Mouse (Mus musculus) megakaryocyte, adult 5-6 weeks (primary cell): Measurements from ENCODE around the gene Gsdma2. TPM values are rescaled to one million over a fixed set of nuclear protein-coding genes. Genes with fewer than 3 reads are reported as not detected.
"Not testable (repeated sequence)": the region's sequence is repeated elsewhere in the genome, so short reads cannot be mapped to it uniquely, and the experiment has no call there.

Experiments used
- ATAC-seq: 2 replicates; pipeline ENCODE4 v1.8.0; 2016; ENCODE audit warnings: mild to moderate bottlenecking, inconsistent platforms; ENCODE audit not compliant: poor library complexity, severe bottlenecking
- total RNA-seq, 2 experiments: library from RNA; stranded (forward) in 1 of 2; stranded (reverse) in 1 of 2; fragments of 153-499, 151-499 nt in 1 of 2; fragments of 221-1000, 200-1000 nt in 1 of 2; gene quantifications; 2 replicates each; pipeline versions ENCODE4 v1.2.3 to v1.2.4; 2015 to 2017

Gsdma2 gene
- total RNA-seq (2015), result not detected in 2 replicates
- not detected in 2 replicates for total RNA-seq (2017)

DNA sequence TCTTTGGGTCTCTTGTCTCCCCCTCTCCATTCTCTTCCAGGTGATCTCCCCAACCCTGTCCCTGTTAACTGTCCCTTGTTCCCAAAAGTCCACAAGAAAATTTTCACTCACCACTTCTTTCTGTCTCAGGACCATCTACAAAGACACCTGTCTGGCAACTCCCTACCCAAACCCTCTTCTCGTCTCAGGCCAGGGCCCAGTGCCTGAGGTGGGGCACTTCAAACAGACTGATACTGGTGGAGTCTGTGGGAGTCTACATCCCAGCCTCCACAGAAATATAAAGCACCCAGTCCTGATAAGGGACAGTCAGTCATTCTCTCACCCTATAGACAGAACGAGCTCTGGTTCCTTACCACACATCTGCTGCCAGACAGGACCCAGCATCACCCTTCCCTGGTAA, at the start of gene Gsdma2:
Gene Gsdma2 (plus strand): TSS at position 301 of the 400 bp plus-strand sequence.
- ATAC-seq, result no peak

DNA sequence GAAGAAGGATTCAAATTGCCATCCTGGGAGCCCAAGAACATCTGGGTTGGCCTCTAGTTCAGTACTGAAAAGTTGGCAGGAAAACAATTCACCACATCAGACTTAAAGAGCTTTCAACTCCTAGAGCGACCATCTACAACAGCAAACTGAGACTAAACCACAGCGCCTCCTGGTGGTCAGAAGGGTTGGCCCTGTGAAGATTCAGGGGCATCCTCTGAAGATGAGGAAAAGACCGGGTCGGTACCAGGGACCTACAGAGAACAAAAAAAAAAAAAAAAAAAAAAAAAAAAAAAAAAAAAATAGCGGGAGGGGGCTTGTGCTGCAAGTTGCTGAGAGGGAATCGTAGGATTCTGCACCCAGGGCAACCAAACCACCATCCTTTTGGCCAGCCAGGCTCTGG, 49.2 kb upstream of the Gsdma2 start:
- ATAC-seq, result peak; percentile 77

DNA sequence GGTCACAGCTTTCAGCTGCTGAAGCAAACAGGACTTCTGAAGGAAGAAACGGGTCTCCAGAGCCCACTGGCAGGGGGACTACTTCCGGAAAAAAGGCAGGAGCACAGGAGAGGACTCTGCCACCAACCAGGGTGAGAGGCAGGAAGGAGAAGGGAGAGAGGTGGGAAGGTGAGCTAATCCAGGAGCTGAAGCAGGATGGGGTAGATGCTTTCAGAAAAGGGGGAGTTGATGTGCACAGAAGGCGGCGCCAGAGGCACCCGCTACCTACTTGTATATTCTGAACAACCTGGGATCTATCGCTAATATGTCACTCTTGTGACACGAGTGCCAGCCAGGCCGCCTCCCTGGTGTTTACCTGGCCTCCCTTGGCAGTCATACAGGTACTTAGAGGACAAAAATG, 48.6 kb upstream of the Gsdma2 start, which contains the start of gene Lrrc3c:
Gene Lrrc3c (plus strand): TSS at position 301 of the 400 bp plus-strand sequence.
- no peak for ATAC-seq

DNA sequence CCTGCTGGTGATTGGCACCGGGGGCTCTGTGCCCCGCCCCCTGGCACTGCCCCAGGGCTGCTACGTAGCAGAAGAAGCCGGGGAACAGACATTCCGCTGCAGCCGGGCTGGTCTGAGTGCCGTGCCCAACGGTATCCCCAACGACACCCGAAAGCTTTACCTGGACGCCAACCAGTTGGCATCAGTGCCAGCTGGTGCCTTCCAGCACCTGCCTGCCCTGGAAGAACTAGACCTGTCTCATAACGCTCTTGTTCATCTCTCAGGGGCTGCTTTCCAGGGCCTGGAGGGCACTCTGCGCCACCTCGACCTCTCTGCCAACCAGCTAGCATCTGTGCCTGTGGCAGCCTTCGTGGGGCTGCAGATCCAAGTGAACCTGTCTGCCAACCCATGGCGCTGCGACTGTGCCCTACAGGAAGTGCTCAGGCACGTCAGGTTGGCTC, 47.7 kb upstream of the Gsdma2 start:
- no peak for ATAC-seq

DNA sequence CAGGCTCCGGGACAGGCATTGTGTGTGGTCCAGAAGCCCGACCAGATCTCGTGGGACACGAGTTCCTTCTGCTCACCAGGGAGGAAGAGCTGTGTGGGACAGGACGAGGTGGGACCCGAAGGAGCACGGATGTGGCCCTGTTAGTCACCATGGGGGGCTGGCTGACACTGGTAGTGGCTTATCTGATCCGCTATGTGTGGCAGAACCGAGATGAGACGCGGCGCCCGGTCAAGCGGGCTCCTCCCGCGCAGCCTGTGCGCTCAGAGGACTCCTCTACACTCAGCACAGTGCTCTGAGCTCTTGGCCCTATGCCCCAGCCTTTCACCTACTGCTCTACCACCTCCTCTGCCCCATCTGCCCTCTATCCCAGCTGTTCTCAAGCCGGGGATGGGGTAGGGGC, 47.3 kb upstream of the Gsdma2 start:
- ATAC-seq, result no peak

DNA sequence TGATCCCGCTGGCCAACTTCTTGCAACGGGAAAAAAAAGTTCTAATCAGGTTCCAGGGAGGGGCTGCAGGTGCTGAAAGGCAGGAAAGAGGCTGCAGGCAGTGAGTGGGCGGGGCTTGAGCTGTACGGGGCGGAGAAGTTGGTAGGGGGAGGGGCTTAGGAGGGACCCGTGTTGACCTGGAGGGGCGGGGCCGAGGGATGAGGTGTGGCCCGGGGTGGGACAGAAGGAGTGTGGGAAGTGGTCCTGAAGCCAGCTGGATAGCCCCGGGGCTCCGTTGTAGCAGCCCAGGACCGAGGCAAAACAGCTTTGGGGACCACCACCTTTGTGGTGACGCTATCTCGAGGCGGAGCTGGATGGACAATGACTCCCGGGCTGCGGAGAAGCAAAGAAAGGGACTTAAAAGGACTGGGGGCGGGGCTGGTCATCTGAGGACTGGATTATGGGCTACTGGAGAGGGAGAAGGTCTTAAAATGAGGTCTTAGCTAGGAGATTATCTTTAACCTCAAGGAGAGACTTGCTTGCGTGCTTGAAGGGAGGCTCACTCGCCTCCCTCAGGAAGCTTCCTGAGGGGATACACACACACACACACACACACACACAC, 44.4 kb upstream of the Gsdma2 start:
- no peak for ATAC-seq

DNA sequence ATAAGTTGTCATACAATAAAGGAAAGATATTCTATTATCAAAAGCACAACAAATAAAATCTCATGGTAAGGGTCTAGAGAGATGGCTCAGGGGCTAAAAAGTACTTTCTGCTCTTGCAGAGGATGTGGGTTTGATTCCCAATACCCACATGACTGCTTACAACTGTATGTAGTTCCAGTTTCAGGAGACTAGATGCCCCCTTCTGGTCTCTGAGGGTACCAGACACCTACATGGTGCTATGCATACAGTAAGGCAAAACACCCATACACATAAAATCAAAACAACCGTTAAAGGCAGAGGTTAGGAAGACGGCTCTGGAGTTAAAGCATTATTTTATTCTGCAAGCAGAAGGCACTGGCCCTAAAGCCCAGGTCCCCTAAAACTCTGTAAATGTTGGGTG, 42.6 kb upstream of the Gsdma2 start:
- ATAC-seq, result no peak

DNA sequence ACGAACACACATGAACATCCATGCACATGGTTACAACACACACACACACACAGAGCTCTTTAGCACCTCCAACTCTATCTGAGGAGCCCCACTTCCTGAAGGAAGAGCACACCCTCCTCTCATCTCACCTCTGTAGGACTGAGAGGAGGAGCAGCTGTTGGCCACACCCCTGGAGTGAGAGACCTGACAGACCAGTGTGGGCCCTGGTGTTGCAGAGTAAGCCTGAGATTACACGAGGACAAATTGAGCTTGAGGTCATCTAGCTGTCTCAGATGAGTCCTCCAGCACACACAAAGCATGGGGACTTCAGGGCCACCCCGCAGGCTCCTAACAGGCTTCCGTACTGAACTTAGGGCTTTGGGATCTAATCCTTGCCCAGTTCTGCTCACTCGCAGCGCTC, 41.6 kb upstream of the Gsdma2 start:
- not testable (repeated sequence) for ATAC-seq

DNA sequence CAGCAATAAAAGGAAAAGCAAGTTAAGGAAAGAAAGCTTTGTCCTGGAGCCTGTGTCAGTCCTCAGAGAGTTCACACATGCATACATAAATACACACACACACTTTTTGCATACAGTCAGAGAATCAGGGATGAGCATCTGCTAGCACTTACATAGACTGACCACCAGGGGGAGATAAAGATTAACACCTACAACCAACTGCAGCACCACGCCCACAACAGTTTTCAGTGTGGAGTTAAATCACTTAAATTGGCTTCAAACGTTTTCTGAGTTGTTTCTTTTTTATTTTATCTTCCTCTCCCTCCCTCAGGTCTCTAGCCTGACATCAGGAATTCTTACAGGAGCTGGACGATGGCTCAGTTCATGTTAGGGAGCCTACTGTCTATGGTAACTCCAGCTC, 39.8 kb upstream of the Gsdma2 start:
- peak; percentile 80 for ATAC-seq

DNA sequence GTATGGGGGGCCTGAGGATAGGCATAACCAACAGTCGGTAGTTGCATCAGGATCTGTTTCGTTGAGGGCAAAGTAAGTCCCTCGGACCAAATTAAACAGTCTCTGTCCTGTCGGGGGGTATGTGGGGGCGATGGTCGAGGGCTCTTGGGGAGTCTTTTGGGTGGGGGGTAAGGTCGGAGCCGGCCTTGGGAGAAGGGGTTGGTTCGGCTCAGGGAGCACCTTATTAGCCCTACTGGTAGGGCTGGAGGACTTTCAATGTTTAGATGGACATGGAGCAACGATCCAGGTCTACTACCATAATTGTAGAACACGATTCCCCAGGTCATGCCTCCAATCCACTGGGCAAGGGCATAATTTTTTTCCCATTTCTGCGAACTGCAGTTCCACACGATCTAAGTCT, 25.8 kb upstream of the Gsdma2 start:
- ATAC-seq, result no peak

DNA sequence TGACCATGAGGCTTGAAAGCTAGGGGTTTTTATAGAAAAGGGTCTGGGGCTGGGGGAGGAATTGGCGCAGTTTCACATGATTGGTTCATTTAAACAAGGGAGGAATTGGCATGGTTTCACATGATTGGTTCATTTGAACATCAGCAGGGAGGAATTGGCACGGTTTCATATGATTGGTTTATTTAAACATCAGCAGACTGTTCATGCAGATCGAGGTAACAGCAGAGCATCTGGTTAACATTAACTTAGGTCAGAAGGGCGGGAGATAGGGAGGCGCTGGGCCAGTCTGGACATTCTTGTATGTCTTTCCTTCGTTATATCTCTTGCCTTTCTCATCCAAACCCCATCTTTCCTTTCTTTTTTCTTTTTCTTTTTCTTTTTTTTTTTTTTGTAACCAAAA, 22.6 kb upstream of the Gsdma2 start:
- ATAC-seq, result not testable (repeated sequence)

DNA sequence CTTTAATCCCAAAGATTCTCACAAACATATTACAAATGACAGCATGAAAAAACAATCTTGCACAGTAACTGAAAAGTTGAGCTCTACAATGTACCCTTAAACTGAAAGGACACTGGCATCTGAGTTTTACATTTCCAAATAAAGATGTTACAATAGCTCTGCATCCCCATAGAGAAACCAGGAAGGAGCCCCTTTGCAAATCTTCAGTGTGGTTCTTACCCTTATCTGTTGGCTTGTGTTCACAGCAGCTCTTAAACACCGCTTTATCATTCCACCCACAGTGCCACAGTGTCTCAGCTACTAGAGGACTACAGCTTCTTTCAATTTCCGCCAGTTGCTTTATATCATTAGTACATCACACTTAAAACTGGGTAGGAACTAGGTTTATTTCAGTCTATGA, 22.2 kb upstream of the Gsdma2 start:
- not testable (repeated sequence) for ATAC-seq

DNA sequence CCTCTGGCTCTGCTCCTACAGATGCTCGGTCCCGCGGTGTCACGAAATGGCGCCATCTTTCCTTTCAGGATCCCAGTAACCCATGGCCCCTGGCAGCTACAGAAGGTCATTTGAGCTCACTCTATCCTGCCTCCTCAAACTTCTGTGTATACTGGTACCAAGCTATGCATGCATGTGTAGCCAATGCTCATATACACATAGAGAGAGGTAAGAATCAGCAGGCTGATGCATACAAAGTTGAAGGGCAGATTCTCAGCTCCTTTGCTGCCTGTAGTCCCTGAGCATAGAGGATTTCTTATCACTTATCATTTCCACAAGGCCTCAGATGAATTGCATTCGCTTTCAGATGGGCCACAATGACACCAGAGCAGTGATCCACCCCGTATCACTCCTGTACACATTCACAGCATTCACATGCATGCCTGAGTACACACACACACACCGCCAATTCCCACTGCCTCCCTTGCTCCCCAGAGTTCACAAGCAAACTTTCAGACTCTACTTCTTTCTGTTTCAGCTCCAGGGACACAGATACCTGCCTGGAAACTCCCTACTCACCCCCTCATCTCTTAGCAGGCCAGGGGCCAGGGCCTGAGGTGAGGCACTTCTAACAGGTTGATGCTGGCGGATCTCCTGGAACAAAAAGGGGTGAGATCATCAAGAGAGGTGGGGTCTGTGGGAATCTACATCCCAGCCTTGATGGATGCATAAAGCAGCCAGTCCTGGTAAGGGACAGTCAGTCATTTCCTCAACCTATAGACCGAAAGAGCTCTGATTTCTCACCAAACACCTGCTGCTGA, 20.7 kb upstream of the Gsdma2 start, which contains the start of the genes Gm12355 and Gsdma3:
Gene Gm12355 (minus strand): TSS at position 51 of the 800 bp plus-strand sequence.
Gene Gsdma3 (plus strand): TSS at position 750 of the 800 bp plus-strand sequence.
- ATAC-seq, result no peak

DNA sequence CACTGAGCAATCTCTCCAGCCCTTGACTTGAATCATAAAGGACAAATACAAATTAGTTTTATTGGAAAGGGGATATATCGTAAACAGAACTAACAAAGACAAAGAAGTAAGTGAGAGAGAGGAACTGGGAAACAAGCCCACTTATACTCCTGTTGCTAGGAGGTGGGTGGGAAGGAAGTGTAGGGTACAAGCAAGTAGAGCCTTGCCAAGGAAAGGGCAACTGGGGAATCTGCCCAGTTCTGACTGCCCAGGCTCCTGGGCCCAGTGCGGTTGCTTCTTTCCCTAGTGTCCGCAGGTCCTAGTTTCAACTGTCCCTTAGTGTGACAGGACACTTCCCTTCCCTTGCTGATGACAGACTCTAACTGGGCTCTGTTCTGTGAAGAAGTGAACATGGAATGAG, 17.9 kb upstream of the Gsdma2 start:
- no peak for ATAC-seq

DNA sequence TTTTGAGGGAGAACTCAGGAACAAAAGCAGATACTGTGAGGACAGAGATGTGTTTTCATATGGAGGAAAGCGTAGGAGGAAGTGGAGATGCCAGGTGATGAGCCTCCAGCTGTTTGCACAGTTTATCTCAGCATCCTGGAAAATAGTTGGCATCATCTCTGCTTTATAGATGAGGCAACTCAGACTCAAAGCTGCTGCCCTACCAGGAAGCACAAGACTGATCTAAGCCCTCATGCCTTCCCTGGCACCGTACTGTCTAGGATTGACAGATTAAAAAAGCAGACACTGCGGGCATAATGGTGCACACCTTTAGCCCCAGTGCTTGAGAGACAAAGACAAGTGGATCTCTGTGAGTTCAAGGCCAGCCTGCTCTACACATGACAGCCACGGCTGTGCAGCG, 15.9 kb upstream of the Gsdma2 start:
- no peak for ATAC-seq

DNA sequence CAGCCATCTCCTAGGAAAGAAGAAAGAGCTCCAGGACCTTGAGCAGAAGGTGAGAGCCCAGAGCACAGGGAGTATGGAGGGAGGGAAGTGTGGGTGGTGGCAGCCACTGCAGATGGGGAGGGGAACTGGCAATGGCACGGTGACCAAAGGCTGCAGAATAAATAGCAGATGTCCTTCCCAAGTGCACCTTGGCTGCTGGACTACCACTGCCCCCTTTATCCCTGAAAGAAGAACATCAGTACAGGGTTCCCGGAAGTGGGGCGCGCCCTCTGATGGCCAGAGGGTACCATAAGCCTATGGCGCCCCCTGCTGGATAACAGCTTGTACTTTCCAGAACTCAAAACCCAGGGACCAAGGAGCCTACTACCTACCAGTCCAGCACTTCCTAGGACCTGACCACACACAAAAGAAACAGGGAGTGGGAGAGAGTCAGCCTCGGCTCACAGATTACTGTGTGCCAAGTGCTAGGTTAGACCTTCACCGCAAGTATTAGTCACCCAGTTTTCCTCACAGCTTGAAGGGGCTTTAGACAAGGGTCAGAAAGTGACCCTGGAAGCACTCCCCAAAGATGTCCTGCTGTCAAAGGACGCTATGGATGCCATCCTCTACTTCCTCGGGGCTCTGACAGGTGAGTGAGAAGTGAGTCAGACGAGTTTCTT, 11.1 kb upstream of the Gsdma2 start:
- ATAC-seq, result peak; percentile 94

DNA sequence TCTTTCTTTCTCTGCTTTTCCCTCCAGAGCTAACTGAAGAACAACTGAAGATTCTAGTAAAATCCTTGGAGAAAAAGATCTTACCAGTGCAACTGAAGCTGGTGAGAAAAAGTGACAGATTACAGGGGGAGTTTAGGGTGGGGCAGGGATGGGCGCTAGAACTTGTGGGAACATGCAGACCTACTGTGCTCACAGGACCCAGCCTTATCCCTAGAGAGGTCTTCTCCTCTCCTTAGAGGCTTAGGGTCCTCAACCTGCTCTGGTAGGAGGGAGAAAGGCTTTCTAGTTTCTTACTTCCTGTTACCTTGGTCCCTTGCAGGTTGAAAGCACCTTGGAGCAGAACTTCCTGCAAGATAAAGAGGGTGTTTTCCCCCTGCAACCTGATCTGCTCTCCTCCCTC, 9.1 kb upstream of the Gsdma2 start:
- ATAC-seq, result no peak

DNA sequence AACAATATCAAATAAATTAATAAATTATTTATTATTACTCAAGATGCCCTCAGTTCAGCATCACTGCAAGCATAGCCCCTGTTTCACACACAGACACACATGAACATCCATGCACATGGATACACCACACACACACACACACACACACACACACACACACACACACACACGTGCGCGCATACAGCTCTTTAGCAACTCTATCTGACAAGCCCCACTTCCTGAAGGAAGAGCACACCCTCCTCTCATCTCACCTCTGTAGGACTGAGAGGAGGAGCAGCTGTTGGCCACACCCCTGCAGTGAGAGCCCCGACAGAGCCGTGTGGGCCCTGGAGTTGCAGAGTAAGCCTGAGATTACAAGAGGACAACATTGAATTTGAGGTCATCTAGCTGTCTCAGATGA, 6.5 kb upstream of the Gsdma2 start:
- ATAC-seq, result no peak

DNA sequence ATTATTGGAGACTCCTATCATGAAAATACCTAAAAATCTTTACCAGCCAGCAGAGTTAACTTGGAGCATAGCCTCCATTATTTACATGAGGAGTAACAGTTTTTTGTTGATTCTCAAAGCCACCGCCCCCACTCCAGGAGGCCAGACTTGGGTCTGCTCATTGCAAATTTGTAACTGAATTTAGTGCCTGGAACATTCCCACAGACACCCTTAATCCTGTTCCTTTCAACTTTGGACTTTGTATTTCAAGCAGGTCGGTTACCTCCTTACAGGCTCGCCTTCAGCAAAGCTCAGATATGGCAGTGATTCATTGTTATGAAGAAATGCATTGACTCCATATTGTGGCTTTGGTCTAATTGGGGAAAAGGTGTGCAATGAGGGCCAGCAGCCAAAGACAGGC, 1.8 kb upstream of the Gsdma2 start:
- no peak for ATAC-seq

DNA sequence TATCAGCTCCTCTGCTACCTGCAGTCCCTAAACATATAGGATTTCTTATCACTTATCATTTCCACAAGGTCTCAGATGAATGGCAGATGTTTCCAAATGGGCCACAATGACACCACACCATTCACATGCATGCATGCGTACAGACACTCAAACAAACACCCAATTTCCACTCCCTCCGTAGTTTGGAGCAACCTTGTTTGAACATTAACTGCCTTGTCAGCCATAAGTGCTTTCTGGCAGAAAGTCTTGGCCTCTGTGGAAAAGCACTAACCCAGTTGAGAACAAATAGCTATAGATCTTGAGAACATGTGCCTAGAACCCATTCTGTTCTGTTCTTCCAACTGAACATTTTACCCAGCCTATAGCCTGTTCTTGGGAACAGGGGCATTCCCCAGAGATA, 613 bp upstream of the Gsdma2 start:
- ATAC-seq, result no peak

DNA sequence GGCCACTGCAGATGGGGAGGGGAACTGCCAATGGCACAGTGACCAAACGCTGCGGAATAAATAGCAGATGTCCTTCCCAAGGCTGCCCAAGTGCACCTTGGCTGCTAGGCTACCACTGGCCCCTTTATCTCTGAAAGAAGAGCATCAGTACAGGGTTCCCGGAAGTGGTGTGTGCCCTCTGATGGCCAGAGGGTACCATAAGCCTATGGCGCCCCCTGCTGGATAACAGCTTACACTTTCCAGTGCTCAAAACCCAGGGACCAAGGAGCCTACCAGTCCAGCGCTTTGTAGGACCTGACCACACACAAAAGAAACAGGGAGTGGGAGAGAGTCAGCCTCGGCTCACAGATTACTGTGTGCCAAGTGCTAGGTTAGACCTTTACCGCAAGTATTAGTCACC, 8.5 kb downstream of the Gsdma2 start:
- peak; percentile 89 for ATAC-seq

DNA sequence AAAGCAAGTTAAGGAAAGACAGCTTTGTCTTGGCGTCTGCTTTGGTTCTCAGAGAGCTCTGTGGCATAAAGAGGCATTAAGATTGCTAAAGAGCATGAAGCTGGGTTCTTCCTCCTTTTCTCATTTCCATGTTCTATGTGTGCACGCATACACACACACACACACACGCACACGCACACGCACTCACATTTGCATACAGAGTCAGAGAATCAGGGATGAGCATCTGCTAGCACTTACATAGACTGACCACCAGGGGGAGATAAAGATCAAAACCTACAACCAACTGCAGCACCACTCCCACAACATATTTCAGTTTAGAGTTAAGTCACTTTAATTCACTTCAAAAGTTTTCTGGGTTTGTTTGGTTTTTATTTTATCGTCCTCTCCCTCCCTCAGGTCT, 14.0 kb downstream of the Gsdma2 start:
- ATAC-seq, result peak; percentile 92
